Mouse (Mus musculus) neural tube, embryonic 14.5 days (tissue): ENCODE results near the gene Hoxc12. TPM values are rescaled to one million over a fixed set of nuclear protein-coding genes. Genes with fewer than 3 reads are reported as not detected.

Experiments used
- ATAC-seq: fragments of 200-750 bp; cut with Nextera tagmentation; 2 replicates; pipeline ENCODE4 v1.8.0; 2017; ENCODE audit warnings: low read depth, mild to moderate bottlenecking, moderate TSS enrichment, moderate library complexity
- H3K27ac ChIP-seq: fragments of 300-500 bp; sonication (generic); 2 replicates; pipeline ENCODE4 v1.5.1; 2014; ENCODE audit warnings: low read depth, mild to moderate bottlenecking, control low read depth, low read length, moderate library complexity, mixed read lengths
- H3K27me3 ChIP-seq: fragments of 300-500 bp; sonication (generic); 2 replicates; pipeline ENCODE4 v1.6.1; 2014; ENCODE audit warnings: low read length; ENCODE audit not compliant: control insufficient read depth, insufficient read depth
- H3K36me3 ChIP-seq: fragments of 300-500 bp; sonication (generic); 2 replicates; pipeline ENCODE4 v1.6.1; 2014; ENCODE audit warnings: low read length, mixed read lengths; ENCODE audit not compliant: control insufficient read depth, insufficient read depth
- H3K4me1 ChIP-seq: fragments of 300-500 bp; sonication (generic); 2 replicates; pipeline ENCODE4 v1.6.1; 2014; ENCODE audit warnings: low read length; ENCODE audit not compliant: control insufficient read depth, insufficient read depth
- H3K4me2 ChIP-seq: fragments of 300-500 bp; sonication (generic); 2 replicates; pipeline ENCODE4 v1.6.1; 2014; ENCODE audit warnings: mild to moderate bottlenecking, low read depth, low read length, control low read depth
- H3K4me3 ChIP-seq: fragments of 300-500 bp; sonication (generic); 2 replicates; pipeline ENCODE4 v1.5.1; 2014; ENCODE audit warnings: low read depth, low read length, control low read depth, mixed read lengths
- H3K9ac ChIP-seq: fragments of 300-500 bp; sonication (generic); replicated peaks from 2 replicates; pipeline ENCODE4 v1.6.1; 2014; ENCODE audit warnings: low read depth, mild to moderate bottlenecking, control low read depth, low read length, mixed read lengths
- H3K9me3 ChIP-seq: fragments of 300-500 bp; sonication (generic); 2 replicates; pipeline ENCODE4 v1.6.1; 2016; ENCODE audit warnings: low read length; ENCODE audit not compliant: control insufficient read depth
- WGBS: fragments of 180-500 bp; shearing (Covaris S2); extraction: QIAGEN DNeasy Blood & Tissue Kit; methylation state at CpG from one replicate; pipeline ENCODE4 v1.1.7; 2014; 5-methylcytosine and 5-hydroxymethylcytosine counted together
- polyA plus RNA-seq: library from polyadenylated mRNA; unstranded; fragments of >200 nt; fragmentation: Nextera tagmentation; extraction: Ambion mirVana; gene quantifications from 2 replicates; pipeline ENCODE4 v1.2.1, GENCODE M21; 2014

Hoxc12 gene
- polyA plus RNA-seq, 1 experiment from 2014 or later = not detected

DNA sequence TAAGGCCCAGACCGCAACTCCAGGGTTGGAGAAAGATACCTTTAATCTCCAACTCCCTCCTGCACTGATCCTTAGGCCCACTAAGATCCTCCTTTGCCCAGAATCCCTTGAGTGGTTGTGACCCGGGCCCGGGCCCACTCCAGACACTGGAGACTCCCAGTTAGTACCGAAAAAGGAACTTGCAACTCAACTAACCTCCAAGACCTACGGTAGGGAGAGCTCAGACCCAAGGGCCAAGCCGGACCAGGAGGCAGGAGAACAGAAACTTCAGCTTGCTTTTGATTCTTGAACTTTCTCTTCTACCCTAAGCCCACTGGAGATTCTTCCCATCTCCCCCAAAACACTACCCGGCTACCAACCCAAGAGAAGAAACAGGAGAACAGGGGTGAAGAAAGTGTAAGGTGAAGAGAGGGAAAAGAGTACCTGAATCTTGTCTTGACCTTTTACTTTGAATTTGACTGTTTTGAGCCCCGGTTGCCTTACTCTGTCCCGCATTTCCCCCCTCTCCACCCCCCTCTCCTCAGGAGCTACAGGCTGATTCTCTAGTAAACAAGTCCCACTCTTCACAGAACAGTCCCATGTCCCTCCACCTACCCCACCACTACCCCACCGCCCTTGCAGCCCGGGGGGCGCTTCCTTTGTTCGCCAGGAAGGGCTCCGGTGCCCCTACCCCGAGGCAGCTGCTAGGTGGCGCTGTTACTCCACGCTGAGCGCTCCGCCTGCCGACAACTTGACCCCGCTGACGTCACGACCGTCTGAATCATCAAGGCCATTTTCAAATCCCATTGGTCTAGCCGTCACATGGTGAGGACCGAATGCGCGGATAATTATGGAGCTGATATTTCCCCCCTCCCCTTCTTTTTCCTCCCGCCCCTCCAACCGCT lies 29.6 kb downstream of the Hoxc12 start:
- peak overlapping the region; percentile 82 for H3K9ac ChIP-seq
- 4% methylated on average over 29 of the region's 30 CpGs for WGBS
- no peaks in the 10 kb centered on the region for H3K9me3 ChIP-seq
- peak; percentile 85 for ATAC-seq
- peaks cover 19% of the 10 kb centered on the region for H3K27me3 ChIP-seq
- no peaks in the 10 kb centered on the region for H3K36me3 ChIP-seq
- peak overlapping the region; percentile 87 for H3K4me3 ChIP-seq
- H3K27ac ChIP-seq = peak overlapping the region; percentile 81
- H3K4me2 ChIP-seq = peak overlapping the region; percentile 94
- 0 out of 2 replicates have a peak, but pooled peaks cover 6% of the 10 kb centered on the region for H3K4me1 ChIP-seq

DNA sequence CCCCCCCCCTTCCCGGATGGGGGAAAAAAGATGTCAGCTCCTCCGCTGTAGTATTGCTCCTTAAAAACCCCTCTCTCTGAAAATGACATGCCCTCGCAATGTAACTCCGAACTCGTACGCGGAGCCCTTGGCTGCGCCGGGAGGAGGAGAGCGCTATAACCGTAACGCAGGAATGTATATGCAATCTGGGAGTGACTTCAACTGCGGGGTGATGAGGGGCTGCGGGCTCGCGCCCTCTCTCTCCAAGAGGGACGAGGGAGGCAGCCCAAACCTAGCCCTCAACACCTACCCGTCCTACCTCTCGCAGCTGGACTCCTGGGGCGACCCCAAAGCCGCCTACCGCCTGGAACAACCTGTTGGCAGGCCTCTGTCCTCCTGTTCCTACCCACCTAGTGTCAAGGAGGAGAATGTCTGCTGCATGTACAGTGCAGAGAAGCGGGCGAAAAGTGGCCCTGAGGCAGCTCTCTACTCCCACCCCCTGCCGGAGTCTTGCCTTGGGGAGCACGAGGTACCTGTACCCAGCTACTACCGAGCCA lies 30.3 kb downstream of the Hoxc12 start, which contains the start of gene Hoxc10:
Gene Hoxc10, plus strand, starts transcription at position 21 of the 536 bp plus-strand sequence.
- WGBS = 1% methylated on average over 27 of the region's 27 CpGs
- no peaks in the 10 kb centered on the region for H3K36me3 ChIP-seq
- H3K27me3 ChIP-seq = peaks cover 13% of the 10 kb centered on the region
- H3K4me2 ChIP-seq = peak within 1 kb of the TSS; percentile 94
- H3K9ac ChIP-seq = peak within 1 kb of the TSS; percentile 82
- H3K4me3 ChIP-seq = peak within 1 kb of the TSS; percentile 87
- H3K27ac ChIP-seq = peak within 1 kb of the TSS; percentile 81
- ATAC-seq = peak; percentile 50
- 0 out of 2 replicates have a peak, but pooled peaks cover 6% of the 10 kb centered on the region for H3K4me1 ChIP-seq
- no peaks in the 10 kb centered on the region for H3K9me3 ChIP-seq

DNA sequence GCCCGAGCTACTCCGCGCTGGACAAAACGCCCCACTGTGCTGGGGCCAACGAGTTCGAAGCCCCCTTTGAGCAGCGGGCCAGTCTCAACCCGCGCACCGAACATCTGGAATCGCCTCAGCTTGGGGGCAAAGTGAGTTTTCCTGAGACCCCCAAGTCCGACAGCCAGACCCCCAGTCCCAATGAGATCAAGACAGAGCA lies 30.7 kb downstream of the Hoxc12 start, which contains the start of gene Hoxc5:
Gene Hoxc5, plus strand, starts transcription at position 132 of the 199 bp plus-strand sequence.
- Histone ChIP-seq H3K4me2 (peak within 1 kb of the TSS; percentile 94), H3K4me3 (peak within 1 kb of the TSS; percentile 87), H3K36me3 (no peaks in the 10 kb centered on the region), H3K27ac (peak within 1 kb of the TSS; percentile 81), H3K27me3 (peaks cover 13% of the 10 kb centered on the region), H3K9ac (peak within 1 kb of the TSS; percentile 82), H3K9me3 (no peaks in the 10 kb centered on the region), H3K4me1 (peaks cover 6% of the 10 kb centered on the region; the same call in 1 of the 2 replicates)
- 3% methylated on average over 12 of the region's 12 CpGs for WGBS
- ATAC-seq = no peak

DNA sequence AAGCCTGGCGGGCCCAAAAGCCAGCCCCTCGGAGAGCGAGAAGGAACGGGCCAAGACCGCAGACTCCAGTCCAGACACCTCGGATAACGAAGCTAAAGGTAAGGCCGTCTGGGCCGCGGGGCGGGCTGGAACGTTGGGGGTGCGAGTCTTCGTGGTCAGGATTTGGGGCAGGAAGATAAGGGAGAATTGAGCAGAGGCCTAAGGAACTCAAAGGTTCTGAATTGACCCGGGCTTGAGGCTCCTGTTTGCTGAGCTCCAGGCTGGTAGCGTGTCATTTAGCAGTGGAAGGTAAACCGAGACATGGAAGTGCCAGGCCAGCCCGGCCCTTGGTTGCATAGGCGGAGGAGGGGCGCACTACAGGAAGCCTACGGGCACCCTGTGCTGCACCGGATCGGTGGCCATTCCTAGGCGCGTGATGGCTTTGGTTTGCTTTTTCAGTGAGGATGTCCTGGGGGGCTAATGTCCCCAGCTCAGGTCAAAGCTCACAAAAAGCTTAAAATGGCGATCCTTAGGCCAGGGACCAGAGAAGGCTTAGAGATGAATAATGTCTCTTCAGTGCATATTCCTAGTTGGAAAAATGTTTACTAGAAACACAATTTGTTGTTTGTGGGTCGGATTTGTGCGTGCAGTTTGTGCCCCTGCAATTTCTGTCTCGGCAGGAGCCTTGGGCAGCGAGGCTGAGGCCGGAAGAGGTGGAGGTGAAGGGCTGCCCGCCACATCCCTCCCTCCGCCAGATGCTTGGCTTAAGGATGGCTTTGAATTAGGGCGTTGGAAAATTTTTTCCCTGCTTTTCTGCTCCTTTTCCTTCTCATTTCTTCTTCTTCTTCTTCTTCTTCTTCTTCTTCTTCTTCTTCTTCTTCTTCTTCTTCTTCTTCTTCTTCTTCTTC lies 31.2 kb downstream of the Hoxc12 start:
- Histone ChIP-seq H3K4me3 (peak overlapping the region; percentile 87), H3K9ac (peak overlapping the region; percentile 82), H3K9me3 (no peaks in the 10 kb centered on the region), H3K27ac (peak overlapping the region; percentile 81), H3K36me3 (no peaks in the 10 kb centered on the region), H3K4me2 (peak overlapping the region; percentile 94), H3K4me1 (peaks cover 9% of the 10 kb centered on the region; the same call in 1 of the 2 replicates), H3K27me3 (peaks cover 13% of the 10 kb centered on the region)
- 3% methylated on average over 34 of the region's 34 CpGs for WGBS
- ATAC-seq = 0 out of 2 replicates have a peak, but pooled peaks have one; percentile 13

DNA sequence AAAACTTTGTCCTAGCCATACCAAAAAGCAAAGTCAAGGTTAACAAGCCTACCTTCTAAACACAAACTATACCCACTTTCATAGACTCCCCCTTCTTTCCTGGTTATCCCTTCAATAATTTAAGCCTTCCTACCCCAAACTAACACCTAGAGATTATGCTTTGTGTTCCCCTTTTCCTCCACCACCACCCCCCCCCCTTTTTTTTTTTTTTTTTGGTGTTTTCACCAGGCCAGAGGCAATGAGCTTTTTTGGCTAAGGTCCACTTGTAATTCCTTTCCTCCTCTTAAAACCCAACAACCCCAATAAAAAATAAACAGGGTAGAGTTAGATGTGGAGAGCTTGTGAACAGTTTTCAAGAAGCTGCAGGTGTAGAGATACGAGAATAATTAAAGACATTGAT lies 32.7 kb downstream of the Hoxc12 start:
- ATAC-seq = no peak
- WGBS = 22% methylated on average over 1 of the region's 1 CpGs
- H3K9ac ChIP-seq = peak overlapping the region; percentile 82
- peak overlapping the region; percentile 87 for H3K4me3 ChIP-seq
- H3K4me1 ChIP-seq = peaks cover 9% of the 10 kb centered on the region; the same call in 1 of the 2 replicates
- H3K4me2 ChIP-seq = peak overlapping the region; percentile 94
- H3K27me3 ChIP-seq = peaks cover 9% of the 10 kb centered on the region
- peak overlapping the region; percentile 48; the same call in 1 of the 2 replicates for H3K27ac ChIP-seq
- no peaks in the 10 kb centered on the region for H3K36me3 ChIP-seq
- no peaks in the 10 kb centered on the region for H3K9me3 ChIP-seq

DNA sequence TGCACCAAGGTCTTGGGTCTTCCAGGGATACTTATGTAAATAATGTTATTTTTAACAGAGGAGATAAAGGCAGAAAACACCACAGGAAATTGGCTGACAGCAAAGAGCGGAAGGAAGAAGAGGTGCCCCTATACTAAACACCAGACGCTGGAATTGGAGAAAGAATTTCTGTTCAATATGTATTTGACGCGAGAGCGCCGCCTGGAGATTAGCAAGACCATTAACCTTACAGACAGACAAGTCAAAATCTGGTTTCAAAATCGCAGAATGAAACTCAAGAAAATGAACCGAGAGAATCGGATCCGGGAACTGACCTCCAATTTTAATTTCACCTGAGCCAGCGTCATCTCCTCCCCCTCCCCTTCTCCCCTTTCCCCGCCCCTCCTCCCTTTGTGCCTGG lies 34.2 kb downstream of the Hoxc12 start:
- Histone ChIP-seq H3K4me2 (peak overlapping the region; percentile 94), H3K4me1 (peaks cover 9% of the 10 kb centered on the region; the same call in 1 of the 2 replicates), H3K9ac (peak overlapping the region; percentile 100), H3K4me3 (peak overlapping the region; percentile 87), H3K27ac (peak overlapping the region; percentile 99), H3K27me3 (peaks cover 7% of the 10 kb centered on the region; the same call in 1 of the 2 replicates), H3K36me3 (no peaks in the 10 kb centered on the region), H3K9me3 (no peaks in the 10 kb centered on the region)
- under 1% methylated on average over 12 of the region's 12 CpGs for WGBS
- no peak for ATAC-seq

DNA sequence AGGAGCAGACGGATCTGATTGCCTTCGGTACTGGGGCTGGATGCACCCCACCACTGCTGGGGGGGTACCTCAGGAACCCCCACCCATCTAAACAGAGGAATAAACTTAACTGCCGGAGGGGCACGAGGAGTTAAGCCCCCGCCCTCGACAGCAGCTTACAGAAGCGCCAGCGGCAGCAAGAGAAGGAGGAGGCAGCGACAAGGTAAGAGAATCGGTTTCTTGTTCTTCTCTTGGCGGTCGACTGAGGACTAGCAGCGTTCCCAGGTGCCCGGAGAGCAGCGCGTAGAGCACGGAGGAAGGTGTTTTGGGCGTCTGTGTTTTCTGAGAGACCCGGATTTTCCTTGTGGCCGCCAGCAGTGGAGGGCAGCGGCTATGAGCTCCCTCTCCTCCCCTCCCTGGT lies 35.7 kb downstream of the Hoxc12 start:
- H3K36me3 ChIP-seq = no peaks in the 10 kb centered on the region
- H3K9ac ChIP-seq = peak overlapping the region; percentile 100
- H3K4me2 ChIP-seq = peak overlapping the region; percentile 94
- WGBS = 2% methylated on average over 21 of the region's 21 CpGs
- peak overlapping the region; percentile 87 for H3K4me3 ChIP-seq
- no peak for ATAC-seq
- H3K27me3 ChIP-seq = no peaks in the 10 kb centered on the region; the same call in 1 of the 2 replicates
- H3K27ac ChIP-seq = peak overlapping the region; percentile 99
- H3K9me3 ChIP-seq = no peaks in the 10 kb centered on the region
- peaks cover 9% of the 10 kb centered on the region; the same call in 1 of the 2 replicates for H3K4me1 ChIP-seq

DNA sequence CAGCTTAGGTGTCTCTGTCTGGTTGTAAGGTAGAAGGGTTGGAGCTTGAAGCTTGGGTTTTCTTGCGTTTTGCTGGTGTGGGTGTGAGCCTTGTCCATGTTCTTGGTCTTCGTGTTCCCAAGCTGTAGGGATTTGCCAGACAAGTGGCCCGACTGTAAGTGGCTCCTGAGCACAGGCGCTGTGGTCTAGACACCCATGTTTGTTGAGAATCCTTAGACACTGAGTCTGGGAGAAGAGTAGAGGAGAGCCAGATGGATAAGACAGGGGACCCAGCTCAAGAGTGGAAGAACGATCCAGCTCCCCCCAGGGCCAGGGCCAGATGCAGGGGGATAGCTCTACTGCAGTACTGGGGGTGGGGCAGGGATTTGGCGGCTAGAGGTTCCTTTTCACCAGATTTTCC lies 36.2 kb downstream of the Hoxc12 start:
- 0% methylated on average over 6 of the region's 6 CpGs for WGBS

More for the DNA sequence above, 36.2 kb downstream of the Hoxc12 start:
- Histone ChIP-seq H3K4me3 (peak overlapping the region; percentile 87), H3K36me3 (no peaks in the 10 kb centered on the region), H3K4me2 (peak overlapping the region; percentile 94), H3K27ac (peak overlapping the region; percentile 99), H3K9ac (peak overlapping the region; percentile 100), H3K4me1 (peaks cover 9% of the 10 kb centered on the region; the same call in 1 of the 2 replicates), H3K27me3 (no peaks in the 10 kb centered on the region; the same call in 1 of the 2 replicates), H3K9me3 (no peaks in the 10 kb centered on the region)
- no peak for ATAC-seq
